Mouse (Mus musculus): Measurements from ENCODE around the gene Ucn2. TPM values are rescaled to one million over a fixed set of nuclear protein-coding genes. Genes with fewer than 3 reads are reported as not detected.

The Ucn2 gene
- 0.35 and 0.88 TPM in 2 replicates for polyA plus RNA-seq (2012; rRNA removed)

- H3K36me3 ChIP-seq (ENCODE audit: control insufficient read depth, insufficient read depth, low read length), result no peaks in the 10 kb centered on the region
- no peaks in the 10 kb centered on the region for H3K27me3 ChIP-seq (ENCODE audit: control insufficient read depth, insufficient read depth, low read length)
- TF ChIP-seq CTCF (IDR thresholded peaks at IDR 0.05; ENCODE audit: control insufficient read depth, insufficient read depth, insufficient replicate concordance, low read depth, low read length) (no peak), POLR2A (IDR thresholded peaks at IDR 0.05; ENCODE audit: control insufficient read depth, low read depth, low read length) (no peak)
- H3K4me3 ChIP-seq (ENCODE audit: control insufficient read depth, low read depth, low read length), result no peak within 1 kb of the TSS; the same call in 1 of the 2 replicates
- peaks cover 2% of the 10 kb centered on the region; the same call in 1 of the 2 replicates for H3K4me1 ChIP-seq (ENCODE audit: control insufficient read depth, insufficient read depth, low read length)
- no peak within 1 kb of the TSS for H3K27ac ChIP-seq (ENCODE audit: control insufficient read depth, insufficient read depth, low read depth, low read length)
Observed at GRCm38 (mm10) chr9:108985710-108986109, at the start of gene Ucn2. TSS of gene Ucn2 (plus strand) at chr9:108986010.

DNA sequence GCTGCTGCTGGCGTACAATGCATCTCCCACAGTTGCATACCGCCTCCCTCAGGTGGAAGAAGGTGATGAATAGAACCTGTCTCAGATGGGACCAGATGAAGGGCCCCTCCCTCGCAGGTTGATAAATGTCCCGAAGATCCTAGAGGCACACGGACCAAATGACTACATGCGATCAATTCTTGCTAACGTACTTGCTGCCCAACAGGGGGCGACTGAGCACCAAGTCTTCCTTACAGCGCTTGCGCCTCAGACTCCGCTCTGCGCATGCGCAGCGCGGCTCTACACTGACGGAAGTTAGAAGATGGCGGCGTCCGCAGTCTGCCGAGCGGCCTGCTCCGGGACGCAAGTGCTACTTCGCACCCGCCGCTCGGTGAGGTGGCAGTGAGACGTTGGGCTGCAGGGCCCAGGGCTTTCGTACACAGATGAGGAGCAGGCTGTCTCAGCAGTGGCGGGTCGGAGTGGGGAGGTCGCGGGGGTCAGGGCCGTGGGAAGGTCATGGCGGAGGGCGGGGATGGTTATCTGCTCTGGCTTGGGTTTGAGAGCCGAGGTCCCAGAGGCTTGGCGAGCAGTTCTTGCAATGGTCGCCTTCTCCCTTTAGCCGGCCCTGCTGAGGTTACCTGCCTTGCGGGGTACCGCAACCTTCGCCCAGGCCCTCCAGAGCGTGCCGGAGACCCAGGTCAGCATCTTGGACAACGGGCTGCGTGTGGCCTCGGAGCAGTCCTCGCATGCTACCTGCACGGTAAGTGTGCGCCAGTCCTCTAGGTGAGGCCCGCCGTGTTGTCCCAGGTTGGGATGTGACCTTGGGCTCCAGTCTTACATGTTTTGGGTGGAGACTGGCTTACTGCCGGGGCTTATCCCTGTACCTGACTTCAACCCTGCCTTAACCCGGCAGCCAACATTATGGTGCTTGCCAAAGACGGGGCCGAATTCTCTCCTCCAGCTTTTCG is 49.1 kb upstream of the Ucn2 start, which contains the start of gene Uqcrc1:
Gene Uqcrc1, plus strand, starts transcription at position 216 of the 947 bp plus-strand sequence.
- peak within 1 kb of the TSS; percentile 51 for H3K27ac ChIP-seq (ENCODE audit: control insufficient read depth, insufficient read depth, low read depth, low read length)
- no peaks in the 10 kb centered on the region for H3K36me3 ChIP-seq (ENCODE audit: control insufficient read depth, insufficient read depth, low read length)

GRCm38 (mm10) chr9:108945111-108945510 is 40.7 kb upstream of the Ucn2 start:
- Histone ChIP-seq H3K27ac (ENCODE audit: control insufficient read depth, insufficient read depth, low read depth, low read length) (no peak overlapping the region), H3K4me1 (ENCODE audit: control insufficient read depth, insufficient read depth, low read length) (no peaks in the 10 kb centered on the region), H3K36me3 (ENCODE audit: control insufficient read depth, insufficient read depth, low read length) (no peaks in the 10 kb centered on the region; the same call in none of the 2 replicates), H3K4me3 (ENCODE audit: control insufficient read depth, low read depth, low read length) (no peak overlapping the region), H3K27me3 (ENCODE audit: control insufficient read depth, insufficient read depth, low read length) (no peaks in the 10 kb centered on the region)
- TF ChIP-seq CTCF (IDR thresholded peaks at IDR 0.05; ENCODE audit: control insufficient read depth, insufficient read depth, insufficient replicate concordance, low read depth, low read length) (no peak), POLR2A (IDR thresholded peaks at IDR 0.05; ENCODE audit: control insufficient read depth, low read depth, low read length) (no peak)

More for the DNA sequence above, 49.1 kb upstream of the Ucn2 start, which contains the start of gene Uqcrc1:
- Histone ChIP-seq H3K27me3 (ENCODE audit: control insufficient read depth, insufficient read depth, low read length) (no peaks in the 10 kb centered on the region), H3K4me3 (ENCODE audit: control insufficient read depth, low read depth, low read length) (peak within 1 kb of the TSS; percentile 76), H3K4me1 (ENCODE audit: control insufficient read depth, insufficient read depth, low read length) (no peaks in the 10 kb centered on the region)
- TF ChIP-seq CTCF (IDR thresholded peaks at IDR 0.05; ENCODE audit: control insufficient read depth, insufficient read depth, insufficient replicate concordance, low read depth, low read length) (peak; percentile 95), POLR2A (IDR thresholded peaks at IDR 0.05; ENCODE audit: control insufficient read depth, low read depth, low read length) (peak; percentile 95)

DNA sequence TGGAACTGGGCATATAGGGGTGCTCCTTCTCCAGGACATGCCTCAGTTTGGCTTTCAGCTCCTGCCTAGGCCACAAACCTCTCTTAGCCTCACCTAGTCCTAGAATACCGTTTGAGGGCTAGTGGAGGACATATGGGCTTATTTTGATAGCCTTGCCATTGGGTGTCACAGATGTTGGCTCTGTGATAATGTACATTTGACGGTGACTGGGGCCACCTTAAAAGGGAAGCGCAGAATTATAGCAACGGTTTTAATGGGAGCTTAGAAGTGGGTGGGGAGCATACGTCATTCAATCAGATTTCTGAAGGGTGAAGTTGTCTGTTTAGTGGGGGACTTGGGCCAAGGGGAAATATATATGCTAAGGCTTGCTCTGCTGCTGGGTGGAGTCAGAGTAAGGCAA is 40.2 kb upstream of the Ucn2 start:
- Histone ChIP-seq H3K4me3 (ENCODE audit: control insufficient read depth, low read depth, low read length) (no peak overlapping the region), H3K36me3 (ENCODE audit: control insufficient read depth, insufficient read depth, low read length) (no peaks in the 10 kb centered on the region; the same call in none of the 2 replicates)
- TF ChIP-seq POLR2A (IDR thresholded peaks at IDR 0.05; ENCODE audit: control insufficient read depth, low read depth, low read length) (no peak), CTCF (IDR thresholded peaks at IDR 0.05; ENCODE audit: control insufficient read depth, insufficient read depth, insufficient replicate concordance, low read depth, low read length) (no peak)

GRCm38 (mm10) chr9:108949231-108949966 is 36.4 kb upstream of the Ucn2 start:
- Histone ChIP-seq H3K36me3 (ENCODE audit: control insufficient read depth, insufficient read depth, low read length) (no peaks in the 10 kb centered on the region; the same call in 1 of the 2 replicates), H3K4me1 (ENCODE audit: control insufficient read depth, insufficient read depth, low read length) (no peaks in the 10 kb centered on the region), H3K27me3 (ENCODE audit: control insufficient read depth, insufficient read depth, low read length) (no peaks in the 10 kb centered on the region), H3K27ac (ENCODE audit: control insufficient read depth, insufficient read depth, low read depth, low read length) (no peak overlapping the region), H3K4me3 (ENCODE audit: control insufficient read depth, low read depth, low read length) (no peak overlapping the region)
- no peak for TF ChIP-seq CTCF (IDR thresholded peaks at IDR 0.05; ENCODE audit: control insufficient read depth, insufficient read depth, insufficient replicate concordance, low read depth, low read length)

More for the DNA sequence above, 40.2 kb upstream of the Ucn2 start:
- Histone ChIP-seq H3K27ac (ENCODE audit: control insufficient read depth, insufficient read depth, low read depth, low read length) (no peak overlapping the region), H3K4me1 (ENCODE audit: control insufficient read depth, insufficient read depth, low read length) (no peaks in the 10 kb centered on the region), H3K27me3 (ENCODE audit: control insufficient read depth, insufficient read depth, low read length) (no peaks in the 10 kb centered on the region)

DNA sequence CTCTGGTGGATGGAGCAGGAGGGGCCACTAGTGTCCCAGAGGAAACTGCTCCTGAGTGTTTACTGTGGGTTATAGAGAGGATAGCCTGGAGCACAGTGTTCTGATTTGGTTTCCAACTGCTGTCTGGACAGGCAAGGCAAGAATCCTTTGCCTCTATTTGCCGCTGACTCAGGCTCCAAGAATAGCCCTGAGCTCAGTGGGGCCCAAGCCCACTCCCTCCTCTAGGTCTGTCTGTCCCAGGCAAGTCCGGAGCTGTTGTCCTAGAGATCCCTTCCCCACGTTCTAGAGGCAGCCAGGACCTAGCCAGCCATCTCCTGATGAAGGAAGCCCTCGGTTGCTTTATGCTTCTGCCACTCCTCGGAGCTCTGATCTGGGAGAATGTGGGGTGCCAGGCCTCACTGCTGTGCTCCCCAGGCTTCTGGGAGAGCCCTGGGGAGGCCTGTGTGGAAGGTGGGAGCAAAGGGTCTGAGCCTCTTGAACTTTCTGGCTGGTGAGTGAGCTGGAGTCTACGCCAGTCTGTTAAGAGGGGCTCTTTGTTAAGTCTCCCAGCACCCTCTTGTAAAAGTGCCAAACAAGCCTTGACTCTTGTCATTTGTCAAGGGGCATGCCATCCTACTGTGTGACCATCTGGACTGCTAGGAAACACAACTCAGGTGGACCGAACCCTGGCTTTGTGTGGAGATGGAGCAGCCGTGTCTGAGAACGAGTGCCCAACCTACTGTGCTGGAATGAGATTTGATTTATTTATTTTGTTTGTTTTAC is 35.7 kb upstream of the Ucn2 start:
- TF ChIP-seq POLR2A (IDR thresholded peaks at IDR 0.05; ENCODE audit: control insufficient read depth, low read depth, low read length) (no peak), CTCF (IDR thresholded peaks at IDR 0.05; ENCODE audit: control insufficient read depth, insufficient read depth, insufficient replicate concordance, low read depth, low read length) (no peak)
- no peaks in the 10 kb centered on the region for H3K27me3 ChIP-seq (ENCODE audit: control insufficient read depth, insufficient read depth, low read length)
- no peaks in the 10 kb centered on the region for H3K4me1 ChIP-seq (ENCODE audit: control insufficient read depth, insufficient read depth, low read length)
- H3K4me3 ChIP-seq (ENCODE audit: control insufficient read depth, low read depth, low read length), result no peak overlapping the region
- no peaks in the 10 kb centered on the region; the same call in 1 of the 2 replicates for H3K36me3 ChIP-seq (ENCODE audit: control insufficient read depth, insufficient read depth, low read length)
- H3K27ac ChIP-seq (ENCODE audit: control insufficient read depth, insufficient read depth, low read depth, low read length), result peak overlapping the region; percentile 41; the same call in 1 of the 2 replicates

Measured in testis, adult 2 months (tissue).